Mouse (Mus musculus): Measurements from ENCODE around the gene Tnfsfm13.
A peak's percentile ranks its signal among the peaks of the same experiment; 100 is the strongest.
"Not testable (repeated sequence)": the region's sequence is repeated elsewhere in the genome, so short reads cannot be mapped to it uniquely, and the experiment has no call there.

Tnfsfm13 gene

GRCm38 (mm10) chr11:69703814-69704612 is 8.1 kb upstream of the Tnfsfm13 start:
- no peak for DNase-seq

- DNase-seq = not testable (repeated sequence)
These were observed 7.5 kb upstream of the Tnfsfm13 start for GRCm38 (mm10) chr11:69703381-69703780.

- not testable (repeated sequence) for DNase-seq
These were observed 7.0 kb upstream of the Tnfsfm13 start for GRCm38 (mm10) chr11:69702886-69703285.

DNA sequence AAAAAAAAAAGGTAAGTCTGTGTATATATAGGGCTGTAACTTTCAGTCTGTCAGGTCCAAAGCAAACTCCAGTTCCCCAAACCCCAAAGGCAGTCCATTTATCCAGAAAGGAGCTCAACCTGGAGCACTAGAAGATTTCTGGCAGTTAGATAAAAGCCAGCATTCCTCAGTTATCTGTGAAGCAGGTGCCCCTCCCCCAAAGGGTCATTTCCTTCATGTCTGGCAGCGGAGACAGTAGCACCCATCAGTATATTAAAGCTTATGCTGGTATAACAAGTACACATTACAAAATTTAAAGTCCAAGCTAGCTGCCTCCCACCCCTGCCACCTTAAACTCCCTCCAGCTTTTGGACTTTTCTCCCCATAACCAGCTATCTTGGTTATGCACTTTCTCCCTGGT is 3.7 kb upstream of the Tnfsfm13 start:
- DNase-seq = no peak

GRCm38 (mm10) chr11:69698574-69698973 is 2.7 kb upstream of the Tnfsfm13 start:
- DNase-seq = no peak

GRCm38 (mm10) chr11:69697396-69697795 is 1.5 kb upstream of the Tnfsfm13 start:
- DNase-seq = no peak

DNA sequence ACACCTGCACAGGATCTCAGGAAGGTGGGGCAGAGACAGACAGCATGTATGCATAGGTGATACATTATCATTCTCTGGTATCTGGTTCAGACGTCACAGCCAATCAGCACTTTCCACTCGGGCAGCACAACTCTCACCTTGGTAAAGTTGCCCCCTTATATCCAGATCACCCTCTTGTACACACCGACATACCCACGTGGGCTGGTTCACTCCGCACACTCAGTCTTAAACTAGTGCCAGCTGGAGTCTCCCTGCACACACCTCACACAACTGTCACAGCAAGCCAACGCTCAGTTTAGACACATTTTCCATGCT is 895 bp downstream of the Tnfsfm13 start:
- no peak for DNase-seq

- no peak for DNase-seq
These were observed 2.4 kb downstream of the Tnfsfm13 start for GRCm38 (mm10) chr11:69693421-69693965.

DNA sequence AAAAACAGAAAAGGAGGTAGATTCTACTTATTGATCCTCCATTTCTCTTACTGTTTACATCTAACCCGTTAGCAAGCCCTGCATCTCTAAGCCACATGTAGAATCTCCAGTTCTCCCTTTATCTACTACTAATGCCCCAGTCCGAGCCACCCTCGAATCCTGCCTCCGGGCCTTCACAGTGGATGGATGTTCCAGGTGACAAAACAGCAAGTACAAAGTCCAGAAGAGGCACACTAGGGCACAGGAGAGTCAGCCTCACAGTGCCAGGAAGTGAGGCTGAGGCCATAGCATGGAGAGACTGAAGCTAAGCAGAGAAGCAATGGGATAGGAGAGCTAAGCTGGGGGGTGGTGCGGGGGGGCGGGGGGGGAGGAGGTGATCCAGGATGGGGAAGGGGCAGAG is 3.0 kb downstream of the Tnfsfm13 start:
- DNase-seq = no peak

DNA sequence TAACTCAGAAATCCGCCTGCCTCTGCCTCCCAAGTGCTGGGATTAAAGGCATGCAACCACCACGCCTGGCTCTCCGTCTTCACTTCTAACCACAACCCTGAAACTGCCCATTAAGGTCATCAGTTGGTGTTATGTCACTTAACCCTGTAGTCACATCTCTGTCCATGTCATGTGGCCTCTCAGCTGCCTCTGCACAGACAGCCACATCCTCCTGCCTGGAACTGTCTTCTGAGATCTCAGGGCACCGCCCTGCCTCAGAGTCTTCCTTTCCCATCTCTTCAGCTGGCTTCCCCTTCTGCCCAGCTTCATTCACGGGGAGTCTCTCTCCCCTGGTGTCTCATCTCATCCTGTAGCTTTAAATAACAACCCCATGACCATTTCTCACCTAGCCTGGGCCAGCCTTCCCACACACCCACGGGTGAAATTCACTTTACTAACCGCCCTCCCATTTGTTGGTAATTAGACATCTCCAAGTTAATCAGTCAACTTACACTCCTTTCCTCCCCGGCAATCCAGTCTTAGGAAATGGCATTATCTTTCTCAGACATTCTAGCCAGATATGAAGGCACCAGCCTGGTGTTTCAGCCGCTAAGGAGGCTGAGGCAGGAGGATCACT is 3.6 kb downstream of the Tnfsfm13 start:
- no peak for DNase-seq

DNA sequence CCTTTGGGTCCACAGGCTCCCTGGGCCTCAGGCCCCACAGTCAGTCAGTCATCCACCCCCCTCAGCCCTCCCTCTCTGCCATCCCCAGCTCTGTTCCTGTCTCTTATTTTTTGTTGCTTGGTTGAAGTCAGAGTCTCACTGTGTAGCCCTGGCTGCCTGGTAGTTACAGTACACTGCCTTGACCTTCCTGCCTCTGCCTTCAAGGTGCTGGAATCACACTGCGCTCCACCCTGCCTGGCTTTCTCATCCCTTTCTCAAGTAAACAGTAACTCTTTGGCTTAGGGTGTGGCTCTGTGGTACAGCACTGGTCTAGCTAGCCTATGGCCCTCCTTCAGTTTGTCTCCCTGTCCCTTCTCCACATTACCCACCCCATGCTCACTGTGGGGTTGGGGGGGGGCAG is 6.0 kb downstream of the Tnfsfm13 start:
- DNase-seq = no peak

DNA sequence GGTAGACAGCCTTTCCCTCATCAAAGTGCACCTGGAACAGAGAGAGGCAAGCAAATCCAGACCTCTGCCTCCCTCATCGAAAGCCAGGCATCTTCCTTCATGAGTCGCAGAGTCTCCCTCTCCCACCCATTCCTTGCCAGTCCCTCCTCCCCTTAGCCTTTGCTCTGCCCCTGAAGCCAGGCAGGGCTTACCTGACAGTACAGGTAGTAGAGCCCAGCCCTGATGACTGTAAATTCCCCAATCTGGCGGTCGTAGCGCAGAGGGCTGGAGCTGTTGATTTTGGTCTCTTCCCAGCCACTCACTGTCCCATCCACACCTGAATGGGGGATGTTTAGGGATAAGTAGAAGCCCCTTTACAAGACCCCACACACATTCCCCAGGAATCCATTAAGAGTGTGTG is 8.8 kb downstream of the Tnfsfm13 start:
- no peak for DNase-seq

DNA sequence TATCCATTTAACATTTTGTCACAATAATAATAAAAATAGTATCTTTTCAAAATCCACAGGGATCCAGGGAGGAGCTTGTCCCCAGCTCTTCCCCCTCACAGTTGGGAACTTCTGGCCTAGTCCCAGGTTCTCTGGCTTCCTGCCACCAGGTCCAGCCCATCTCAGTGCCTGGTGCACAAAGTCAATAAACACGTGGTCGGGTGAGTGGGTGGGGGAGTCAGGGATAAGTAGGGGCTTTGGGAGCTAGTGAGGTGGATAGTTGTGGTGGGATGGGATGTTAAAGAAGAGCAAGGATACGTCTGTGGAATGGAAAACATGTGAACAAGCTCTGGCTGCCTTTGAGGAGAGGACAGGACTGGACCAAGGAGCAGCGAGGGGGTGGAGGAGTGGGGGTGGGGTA is 9.5 kb downstream of the Tnfsfm13 start:
- DNase-seq = no peak

DNA sequence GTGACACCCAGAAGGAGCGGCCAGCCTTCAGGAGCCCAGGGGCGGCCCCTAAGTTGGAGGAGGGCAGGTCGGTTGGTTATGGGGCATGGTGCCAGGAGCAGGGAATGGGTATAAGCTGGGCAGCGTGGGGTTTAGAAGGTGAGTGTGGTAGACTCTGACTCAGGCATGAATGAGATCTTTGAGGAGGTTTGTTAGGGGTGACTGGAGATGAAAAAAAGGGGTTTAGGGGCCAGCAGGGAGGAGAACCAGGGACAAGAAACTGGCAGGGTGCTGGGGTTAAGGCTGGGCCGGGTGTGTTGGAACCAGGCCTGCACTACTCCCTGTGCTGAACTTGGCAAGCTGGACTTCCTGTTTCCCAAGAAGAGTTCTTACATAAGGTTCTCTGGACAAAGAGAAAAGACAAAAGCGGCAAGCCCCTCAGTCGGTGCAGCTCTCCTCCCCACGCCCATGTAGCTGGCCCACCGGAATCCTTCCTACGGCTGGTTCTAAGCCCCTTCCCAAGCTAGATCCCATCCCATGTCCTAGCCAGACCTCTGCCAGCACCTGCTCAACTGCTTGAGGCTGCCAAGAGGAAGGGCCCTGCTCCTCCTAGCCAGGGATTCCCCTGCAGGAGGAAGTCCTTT is 10.3 kb downstream of the Tnfsfm13 start, which contains the start of gene Tnfsf13:
TSS of gene Tnfsf13 (minus strand) at position 259 of the 623 bp plus-strand sequence.
- DNase-seq = no peak

DNA sequence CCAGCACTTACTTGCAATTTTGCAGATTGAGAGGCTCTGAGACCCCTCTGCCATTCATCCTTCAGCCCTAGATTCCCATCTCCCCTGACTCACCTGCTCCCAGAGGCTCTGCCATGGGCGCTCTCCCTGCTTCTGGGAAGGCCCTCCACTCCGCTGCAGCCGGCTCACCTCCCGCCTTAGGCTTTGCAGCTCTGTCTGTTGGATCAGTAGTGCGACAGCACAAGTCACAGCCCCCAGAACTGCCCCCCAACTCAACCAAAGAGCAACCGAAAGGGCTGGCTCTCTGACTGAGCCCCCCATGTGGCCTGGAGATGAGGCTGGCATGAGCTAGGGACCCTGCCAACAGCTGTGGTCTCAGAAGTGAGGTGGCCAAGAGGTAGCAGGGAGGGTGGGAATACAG is 11.0 kb downstream of the Tnfsfm13 start:
- DNase-seq = no peak

- no peak for DNase-seq
These were observed 11.7 kb downstream of the Tnfsfm13 start for GRCm38 (mm10) chr11:69684128-69684745.

DNA sequence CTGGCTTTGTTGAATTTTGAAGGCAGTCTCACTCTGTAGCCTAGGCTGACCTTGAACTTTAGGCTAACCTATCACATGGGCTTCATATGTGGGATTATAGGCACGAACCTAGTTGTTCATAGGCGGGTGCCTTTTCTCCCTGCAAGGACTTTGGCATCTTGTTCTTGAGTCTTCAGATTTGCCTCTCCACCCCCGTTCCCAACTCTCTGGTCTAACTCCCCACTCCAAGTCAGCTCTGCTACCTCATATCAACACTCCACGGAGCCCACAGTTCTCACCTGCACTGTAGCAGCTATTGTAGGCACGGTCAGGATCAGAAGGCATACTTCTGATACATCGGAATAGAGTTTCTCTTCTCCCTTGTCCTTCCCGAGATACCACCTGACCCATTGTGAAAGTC is 12.3 kb downstream of the Tnfsfm13 start:
- DNase-seq = no peak

DNA sequence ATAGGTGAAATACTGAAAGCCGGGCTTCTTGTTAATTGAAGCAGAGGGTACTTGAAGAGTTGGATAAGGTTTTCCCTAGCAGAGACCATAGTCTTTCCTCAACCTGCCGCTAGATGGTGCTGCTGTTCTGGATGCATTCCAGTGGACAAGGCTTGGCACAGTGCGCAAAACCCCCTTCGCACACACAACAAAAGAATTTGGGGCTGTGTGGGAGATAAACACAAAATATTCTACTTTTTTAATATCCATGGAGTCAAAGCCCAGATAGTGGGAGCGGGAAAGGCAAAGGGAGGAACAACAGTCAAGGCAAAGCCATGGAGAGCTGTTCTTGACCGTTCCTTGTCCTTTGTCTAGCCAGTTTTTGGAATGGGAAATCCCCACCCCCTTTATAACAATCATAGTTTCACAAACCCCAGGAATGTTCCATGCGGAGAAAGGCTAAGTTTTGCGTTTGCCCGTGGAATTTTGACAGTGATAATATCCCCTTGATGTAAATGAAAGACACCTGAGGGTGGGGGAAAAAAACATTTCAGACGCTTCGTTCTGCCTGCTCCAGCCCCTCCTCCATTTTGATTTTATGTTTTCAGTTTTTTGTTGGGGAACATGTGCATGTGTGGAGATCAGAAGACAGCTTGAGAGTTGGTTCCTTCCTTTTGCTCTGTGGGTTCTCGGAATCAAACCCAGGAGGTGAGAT is 12.9 kb downstream of the Tnfsfm13 start:
- peak; percentile 88 for DNase-seq

DNA sequence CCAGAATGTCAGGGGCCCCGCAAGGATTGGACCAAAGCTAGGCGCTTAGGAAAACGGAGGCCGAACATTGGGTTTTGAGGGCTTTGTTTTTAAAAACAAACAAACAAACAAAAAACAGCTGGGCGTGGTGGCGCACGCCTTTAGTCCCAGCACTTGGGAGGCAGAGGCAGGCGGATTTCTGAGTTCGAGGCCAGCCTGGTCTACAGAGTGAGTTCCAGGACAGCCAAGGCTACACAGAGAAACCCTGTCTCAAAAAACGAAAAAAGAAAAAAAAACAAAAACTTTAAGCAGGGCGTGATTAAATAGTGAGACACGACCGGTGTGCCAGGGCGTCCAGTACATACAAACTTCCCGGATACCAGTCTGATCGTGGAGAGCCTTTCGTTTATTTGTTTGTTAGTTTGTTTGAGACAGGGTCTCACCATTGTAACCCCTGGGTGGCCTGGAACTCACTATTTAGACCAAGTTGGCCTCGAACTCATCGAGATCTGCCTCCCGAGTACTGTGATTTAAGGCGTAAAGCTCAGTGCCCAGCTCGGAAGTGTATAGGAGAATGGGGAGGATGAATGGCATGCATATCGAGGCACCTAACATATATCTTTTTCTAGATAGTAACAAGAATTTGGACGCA is 13.6 kb downstream of the Tnfsfm13 start:
- DNase-seq = no peak

DNA sequence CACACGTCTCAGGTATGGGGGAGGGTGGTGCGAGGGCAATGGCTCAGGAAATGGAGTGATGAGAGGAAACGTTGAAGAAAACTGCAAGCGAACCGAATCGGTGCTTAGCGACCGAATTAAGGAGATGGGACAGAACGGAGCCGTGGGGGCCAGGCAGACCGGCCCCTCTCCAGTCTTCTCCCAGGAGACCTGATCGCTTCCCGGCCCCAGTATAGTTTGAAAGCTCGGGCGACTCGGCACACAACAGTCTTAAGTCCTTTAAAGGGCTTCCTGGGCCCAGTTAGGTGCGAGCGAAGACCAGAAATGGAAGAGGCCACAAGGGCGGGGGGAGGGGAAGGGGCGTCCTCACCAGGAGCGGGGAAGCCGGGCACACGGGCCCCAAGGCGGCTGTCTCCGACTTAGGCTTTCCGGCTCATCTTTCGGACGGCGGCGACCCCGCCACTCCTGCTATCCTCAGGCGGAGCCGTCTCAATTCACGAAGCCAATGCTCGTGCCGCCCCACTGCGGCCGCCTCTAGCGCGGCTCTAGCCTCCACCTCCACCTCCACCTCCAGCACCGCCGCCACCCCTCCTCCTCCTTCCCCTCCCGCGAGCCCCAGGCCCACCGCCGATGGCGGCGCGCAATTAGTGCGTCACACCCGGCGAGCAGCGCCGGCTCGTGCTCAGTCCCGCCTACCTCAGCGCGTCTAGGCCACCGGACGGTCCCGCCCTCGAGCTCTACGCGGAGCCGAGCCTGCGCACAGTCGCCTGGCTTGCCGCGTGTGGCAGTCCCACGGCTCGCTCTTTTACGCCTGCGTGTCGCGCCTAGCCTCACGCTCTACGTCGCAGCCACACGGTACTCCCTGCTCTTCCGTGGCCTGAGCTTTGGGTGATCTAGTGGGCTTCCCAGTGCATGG is 14.3 kb downstream of the Tnfsfm13 start, which contains the start of gene Senp3:
TSS of gene Senp3 (minus strand) at position 771 of the 895 bp plus-strand sequence.
- peak; percentile 97 for DNase-seq
